Mouse (Mus musculus) midbrain, postnatal 0 days (tissue): ENCODE measurements at regions not wholly inside any gene's neighbourhood (a gene's known extent, or its start where the extent isn't known, plus 50 kb on each side); places are given as distances from the start of the nearest gene placed in this dataset.

Experiments used
- ATAC-seq: fragments of 200-750 bp; cut with Nextera tagmentation; 2 replicates; pipeline ENCODE4 v1.8.0; 2017; ENCODE audit warnings: moderate number of reproducible peaks, mild to moderate bottlenecking, moderate TSS enrichment, moderate library complexity; ENCODE audit not compliant: low FRiP score
- DNase-seq: peaks from one replicate; pipeline ENCODE4 v3.0.0-alpha.2; 2015; ENCODE audit warnings: low spot score
- H3K27ac ChIP-seq: fragments of 300-500 bp; sonication (generic); 2 replicates; pipeline ENCODE4 v1.5.1; 2014; ENCODE audit warnings: low read depth, mild to moderate bottlenecking, low read length, mixed read lengths
- H3K27me3 ChIP-seq: fragments of 300-500 bp; sonication (generic); 2 replicates; pipeline ENCODE4 v1.6.1; 2014; ENCODE audit warnings: low read length, control low read depth, mixed read lengths; ENCODE audit not compliant: insufficient read depth
- H3K36me3 ChIP-seq: fragments of 300-500 bp; sonication (generic); 2 replicates; pipeline ENCODE4 v1.6.1; 2014; ENCODE audit warnings: low read length, control low read depth, mixed read lengths; ENCODE audit not compliant: insufficient read depth
- H3K4me1 ChIP-seq: fragments of 300-500 bp; sonication (generic); 2 replicates; pipeline ENCODE4 v1.6.1; 2014; ENCODE audit warnings: mild to moderate bottlenecking, control low read depth, antibody characterized with exemption, low read length, mixed read lengths; ENCODE audit not compliant: insufficient read depth
- H3K4me2 ChIP-seq: fragments of 300-500 bp; sonication (generic); 2 replicates; pipeline ENCODE4 v1.6.1; 2014; ENCODE audit warnings: low read depth, mild to moderate bottlenecking, low read length, mixed read lengths; ENCODE audit not compliant: poor library complexity, severe bottlenecking
- H3K4me3 ChIP-seq: fragments of 300-500 bp; sonication (generic); 2 replicates; pipeline ENCODE4 v1.5.1; 2014; ENCODE audit warnings: low read depth, mild to moderate bottlenecking, low read length, moderate library complexity
- H3K9ac ChIP-seq: fragments of 300-500 bp; sonication (generic); replicated peaks from 2 replicates; pipeline ENCODE4 v1.6.1; 2014; ENCODE audit warnings: mild to moderate bottlenecking, low read length, moderate library complexity, mixed read lengths; ENCODE audit not compliant: poor library complexity, severe bottlenecking
- H3K9me3 ChIP-seq: fragments of 300-500 bp; sonication (generic); 2 replicates; pipeline ENCODE4 v1.6.1; 2016; ENCODE audit warnings: low read length, control low read depth
- CTCF ChIP-seq: IDR thresholded peaks from 2 replicates; pipeline ENCODE4 v1.5.1; 2016; ENCODE audit warnings: antibody characterized with exemption, mild to moderate bottlenecking
- WGBS: fragments of 180-500 bp; shearing (Covaris S2); extraction: QIAGEN DNeasy Blood & Tissue Kit; methylation state at CpG from one replicate; pipeline ENCODE4 v1.1.7; 2014; 5-methylcytosine and 5-hydroxymethylcytosine counted together

DNA sequence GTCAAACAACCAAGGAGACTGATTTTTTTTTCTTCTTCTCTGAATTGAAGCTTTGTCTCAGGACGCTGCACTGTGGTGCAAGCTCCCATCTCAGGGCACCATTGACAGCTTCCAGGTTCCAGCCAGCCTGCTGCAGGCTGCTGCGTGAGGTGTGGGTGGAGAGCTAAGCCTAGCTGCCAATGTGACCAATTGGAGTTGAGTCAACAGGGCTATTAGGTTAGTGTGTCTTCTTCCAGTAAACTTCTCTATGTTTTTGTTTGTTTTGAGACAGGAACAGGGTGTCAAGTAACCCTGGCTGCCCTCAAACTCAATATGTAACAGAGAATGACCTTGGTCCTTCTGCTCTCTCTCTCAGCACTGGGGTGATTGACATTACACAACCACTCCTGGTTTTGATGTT lies 131.1 kb upstream of the Tab2 start:
- no peak for TF ChIP-seq CTCF
- ATAC-seq (no peak), DNase-seq (no peak)
- no peak overlapping the region for H3K4me3 ChIP-seq
- H3K9me3 ChIP-seq = no peaks in the 10 kb centered on the region
- WGBS = 63% methylated on average over 2 of the region's 2 CpGs
- no peak overlapping the region for H3K27ac ChIP-seq
- H3K4me1 ChIP-seq = no peaks in the 10 kb centered on the region
- H3K4me2 ChIP-seq = no peak overlapping the region
- no peaks in the 10 kb centered on the region for H3K36me3 ChIP-seq
- H3K27me3 ChIP-seq = no peaks in the 10 kb centered on the region
- no peak overlapping the region for H3K9ac ChIP-seq

DNA sequence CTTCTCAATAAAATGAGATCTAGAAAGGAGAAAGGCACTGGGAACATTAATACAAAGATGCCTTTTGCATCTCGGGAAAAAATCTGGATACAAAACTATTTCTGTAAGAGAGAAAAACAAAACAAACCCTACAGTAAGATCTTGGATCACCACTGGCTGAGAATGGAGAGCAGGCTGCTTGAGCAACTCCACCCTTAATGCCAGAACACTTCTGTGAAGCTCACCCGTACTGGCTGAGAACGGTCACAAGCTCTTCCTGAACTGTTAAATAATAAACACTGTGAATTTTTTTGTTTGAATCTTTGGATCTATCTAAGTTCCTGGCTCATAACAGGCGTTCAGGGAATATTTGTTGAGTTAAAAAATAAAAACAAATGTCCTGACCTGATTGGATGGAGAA lies 130.4 kb upstream of the Tab2 start:
- Histone ChIP-seq H3K9ac (no peak overlapping the region), H3K9me3 (no peaks in the 10 kb centered on the region), H3K4me2 (no peak overlapping the region), H3K27ac (no peak overlapping the region), H3K36me3 (no peaks in the 10 kb centered on the region), H3K4me3 (no peak overlapping the region), H3K27me3 (no peaks in the 10 kb centered on the region), H3K4me1 (no peaks in the 10 kb centered on the region)
- DNase-seq = no peak
- no peak for TF ChIP-seq CTCF
- WGBS = 81% methylated on average over 4 of the region's 4 CpGs
- no peak for ATAC-seq

GRCm38 (mm10) chr10:8077904-8078811 lies 122.1 kb upstream of the Tab2 start:
- H3K36me3 ChIP-seq = no peaks in the 10 kb centered on the region
- ATAC-seq = no peak
- no peak overlapping the region for H3K27ac ChIP-seq
- no peak overlapping the region for H3K9ac ChIP-seq
- no peak for DNase-seq
- WGBS = 77% methylated on average over 8 of the region's 8 CpGs
- no peaks in the 10 kb centered on the region for H3K9me3 ChIP-seq
- no peaks in the 10 kb centered on the region for H3K4me1 ChIP-seq
- no peaks in the 10 kb centered on the region for H3K27me3 ChIP-seq
- H3K4me3 ChIP-seq = no peak overlapping the region
- no peak for TF ChIP-seq CTCF
- no peak overlapping the region for H3K4me2 ChIP-seq

DNA sequence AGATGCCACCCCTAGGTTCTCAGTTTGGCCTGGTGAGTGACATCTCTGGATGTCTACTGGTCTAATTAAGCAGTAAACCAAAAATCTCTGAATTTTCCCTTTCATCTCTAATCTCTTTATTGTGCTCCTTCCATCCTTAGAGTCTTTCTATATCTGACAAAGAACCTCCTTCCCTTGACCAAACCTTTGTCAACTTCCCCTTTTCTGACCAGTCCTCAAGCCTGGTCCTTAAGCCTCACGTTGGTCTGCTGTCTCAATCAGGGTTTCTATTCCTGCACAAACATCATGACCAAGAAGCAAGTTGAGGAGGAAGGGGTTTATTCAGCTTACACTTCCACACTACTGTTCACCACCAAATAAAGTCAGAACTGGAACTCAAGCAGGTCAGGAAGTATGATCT lies 116.4 kb upstream of the Tab2 start:
- 58% methylated on average over 1 of the region's 1 CpGs for WGBS
- no peak for DNase-seq
- no peak for TF ChIP-seq CTCF
- no peaks in the 10 kb centered on the region for H3K27me3 ChIP-seq
- no peaks in the 10 kb centered on the region for H3K36me3 ChIP-seq
- H3K4me3 ChIP-seq = no peak overlapping the region
- no peak for ATAC-seq
- no peaks in the 10 kb centered on the region for H3K4me1 ChIP-seq
- H3K9ac ChIP-seq = no peak overlapping the region
- H3K9me3 ChIP-seq = no peaks in the 10 kb centered on the region
- no peak overlapping the region for H3K4me2 ChIP-seq
- H3K27ac ChIP-seq = no peak overlapping the region

DNA sequence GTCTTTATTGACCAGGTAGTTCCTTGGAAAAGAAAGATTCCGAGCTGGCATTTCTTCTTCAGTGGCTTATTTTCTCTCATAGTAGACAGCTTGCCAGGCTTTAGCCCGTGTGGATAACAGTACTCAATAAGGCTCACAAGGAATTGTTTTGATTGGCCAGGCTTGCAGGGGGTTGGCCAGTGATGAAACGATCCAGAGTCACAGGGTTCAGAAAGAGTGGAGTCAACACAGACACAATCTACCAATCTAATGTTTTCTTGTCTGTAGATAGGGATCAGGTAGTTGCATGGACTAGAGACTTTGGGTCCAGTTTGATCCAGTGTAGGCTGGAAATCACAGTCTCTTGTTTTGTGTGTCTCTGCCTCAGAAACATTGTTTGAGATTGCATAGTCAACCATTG lies 115.8 kb upstream of the Tab2 start:
- no peak for TF ChIP-seq CTCF
- no peak overlapping the region for H3K4me3 ChIP-seq
- H3K27me3 ChIP-seq = no peaks in the 10 kb centered on the region
- no peaks in the 10 kb centered on the region for H3K36me3 ChIP-seq
- no peak overlapping the region for H3K9ac ChIP-seq
- no peaks in the 10 kb centered on the region for H3K9me3 ChIP-seq
- no peak for DNase-seq
- no peak for ATAC-seq
- WGBS = 71% methylated on average over 3 of the region's 3 CpGs
- H3K4me1 ChIP-seq = no peaks in the 10 kb centered on the region
- no peak overlapping the region for H3K4me2 ChIP-seq
- H3K27ac ChIP-seq = no peak overlapping the region

GRCm38 (mm10) chr10:8070472-8070871 lies 114.4 kb upstream of the Tab2 start:
- H3K27ac ChIP-seq = no peak overlapping the region
- H3K4me2 ChIP-seq = no peak overlapping the region
- WGBS = 75% methylated on average over 2 of the region's 2 CpGs
- H3K4me1 ChIP-seq = no peaks in the 10 kb centered on the region
- H3K9me3 ChIP-seq = no peaks in the 10 kb centered on the region
- no peak for DNase-seq
- no peak overlapping the region for H3K9ac ChIP-seq
- no peak for TF ChIP-seq CTCF
- no peaks in the 10 kb centered on the region for H3K36me3 ChIP-seq
- no peaks in the 10 kb centered on the region for H3K27me3 ChIP-seq
- ATAC-seq = no peak
- no peak overlapping the region for H3K4me3 ChIP-seq
